Mouse (Mus musculus) liver, embryonic 14.5 days (tissue): Measurements from ENCODE around the gene Rpl6.
A peak's percentile ranks its signal among the peaks of the same experiment; 100 is the strongest.

Experiments used
- CTCF ChIP-seq: IDR thresholded peaks from 2 replicates; pipeline ENCODE4 v1.5.1; 2016; ENCODE audit warnings: antibody characterized with exemption, low read depth, control low read depth
- EP300 ChIP-seq: IDR thresholded peaks from 2 replicates; pipeline ENCODE4 v1.6.1; 2016; ENCODE audit warnings: antibody characterized with exemption, low read depth

DNA sequence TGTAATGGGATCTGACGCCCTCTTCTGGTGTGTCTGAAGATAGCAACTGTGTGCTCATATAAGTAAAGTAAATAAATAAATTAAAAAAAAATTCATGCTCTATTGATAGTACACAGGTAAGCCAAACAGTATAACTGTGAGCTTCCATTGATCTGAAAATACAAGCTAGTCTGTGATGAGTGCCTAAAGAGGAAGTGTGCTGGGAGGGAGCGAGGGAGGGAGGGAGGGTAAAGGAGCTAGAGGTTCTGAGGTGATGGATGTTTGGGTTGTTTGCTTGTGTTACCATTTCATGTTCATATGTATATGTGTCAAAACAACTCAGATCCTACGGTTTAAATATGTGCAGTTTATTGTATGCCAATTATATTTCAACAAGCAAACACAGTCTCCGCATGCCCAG, 22.6 kb downstream of the Rpl6 start:
- TF ChIP-seq CTCF (0 out of 2 replicates have a peak, but pooled peaks have one; percentile 38), EP300 (no peak)
